Mouse (Mus musculus) urinary bladder, adult 2 months (tissue): ENCODE measurements around the gene Ankrd17. TPM values are rescaled to one million over a fixed set of nuclear protein-coding genes. Genes with fewer than 3 reads are reported as not detected.

Experiments used
- DNase-seq: peaks from one replicate; pipeline ENCODE4 v3.0.0; 2022; ENCODE audit warnings: low spot score
- polyA plus RNA-seq: library from polyadenylated mRNA; depleted of rRNA; stranded (reverse); fragments of >200 nt; gene quantifications from 2 replicates; pipeline ENCODE4 v1.2.3, GENCODE M21; 2012; rRNA removed

The Ankrd17 gene
- polyA plus RNA-seq, 1 experiment, result 33.5 TPM

DNA sequence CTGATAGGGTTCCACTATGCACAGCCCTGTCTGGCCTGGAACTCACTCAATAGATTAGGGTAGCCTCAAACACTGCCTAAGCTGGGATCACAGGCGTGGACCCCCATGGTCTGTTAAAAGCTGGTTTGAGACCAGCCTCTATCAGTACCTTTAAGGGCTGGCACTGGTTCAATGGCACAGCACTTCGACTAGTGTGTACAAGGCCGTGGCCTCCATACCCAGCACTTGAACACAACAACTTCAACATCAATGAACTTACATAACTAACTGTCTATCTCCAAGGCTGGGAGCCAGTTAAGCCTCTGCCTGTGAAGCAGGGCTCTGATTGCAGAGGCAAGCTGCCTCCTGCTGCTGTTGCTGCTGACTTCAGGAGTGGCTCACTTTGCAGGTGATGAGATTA is 148.6 kb downstream of the Ankrd17 start:
- no peak for DNase-seq

DNA sequence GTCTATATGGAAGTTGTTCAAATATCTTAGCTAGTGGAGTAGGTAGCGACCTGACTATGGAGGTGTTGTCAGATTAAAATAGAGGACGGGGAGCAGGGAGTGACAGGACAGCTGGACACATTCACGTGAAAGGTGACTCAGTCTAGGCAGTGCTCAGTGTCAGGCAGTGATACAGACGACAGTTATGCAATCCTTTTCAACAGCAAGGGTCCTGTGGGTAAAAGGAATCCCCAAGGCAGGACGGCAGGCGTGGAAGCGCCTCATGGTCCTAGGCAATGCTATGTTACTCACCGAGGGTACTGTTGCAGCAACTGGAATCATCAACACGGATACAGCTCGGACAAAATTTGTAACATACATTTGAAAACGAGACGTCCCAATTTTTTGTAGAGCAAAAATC is 149.2 kb downstream of the Ankrd17 start:
- DNase-seq, result no peak

DNA sequence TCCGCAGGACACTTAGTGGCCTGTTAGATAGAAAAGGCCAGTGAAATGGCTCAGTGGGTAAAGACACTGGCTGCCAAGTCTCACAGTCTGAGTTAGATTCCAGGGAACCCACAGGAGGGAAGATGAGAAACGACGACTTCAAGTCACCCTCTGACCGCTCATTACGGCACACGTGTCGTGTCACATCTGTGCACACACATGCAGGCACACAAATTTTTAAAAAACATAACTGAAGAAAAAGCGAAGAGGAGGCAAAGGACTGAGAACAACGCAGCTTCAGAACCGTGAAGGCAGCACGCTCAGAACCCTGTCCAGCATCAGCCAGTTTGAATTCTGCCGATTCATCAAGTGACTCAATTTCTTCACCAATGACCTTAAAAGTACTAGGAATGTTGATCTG is 153.0 kb downstream of the Ankrd17 start:
- DNase-seq, result no peak

DNA sequence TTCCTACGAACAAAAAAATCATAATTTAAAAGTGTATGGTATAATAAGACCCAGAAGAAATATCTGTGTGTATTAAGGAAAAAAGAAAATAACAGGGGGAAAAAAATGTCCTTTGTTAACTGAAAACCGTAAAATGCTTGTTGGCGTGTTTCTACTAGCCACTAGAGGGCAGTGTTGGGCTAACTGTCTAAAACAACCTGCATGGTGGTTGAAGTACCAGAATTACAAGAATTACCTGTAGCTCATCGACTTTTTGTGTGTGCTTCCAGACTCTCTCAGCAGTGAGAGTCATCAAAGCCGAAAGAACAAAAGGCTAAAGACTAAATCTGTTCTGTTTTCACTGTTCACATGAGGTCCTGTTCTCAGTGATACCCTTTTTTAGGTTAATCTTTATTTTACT is 163.2 kb downstream of the Ankrd17 start:
- DNase-seq, result no peak

DNA sequence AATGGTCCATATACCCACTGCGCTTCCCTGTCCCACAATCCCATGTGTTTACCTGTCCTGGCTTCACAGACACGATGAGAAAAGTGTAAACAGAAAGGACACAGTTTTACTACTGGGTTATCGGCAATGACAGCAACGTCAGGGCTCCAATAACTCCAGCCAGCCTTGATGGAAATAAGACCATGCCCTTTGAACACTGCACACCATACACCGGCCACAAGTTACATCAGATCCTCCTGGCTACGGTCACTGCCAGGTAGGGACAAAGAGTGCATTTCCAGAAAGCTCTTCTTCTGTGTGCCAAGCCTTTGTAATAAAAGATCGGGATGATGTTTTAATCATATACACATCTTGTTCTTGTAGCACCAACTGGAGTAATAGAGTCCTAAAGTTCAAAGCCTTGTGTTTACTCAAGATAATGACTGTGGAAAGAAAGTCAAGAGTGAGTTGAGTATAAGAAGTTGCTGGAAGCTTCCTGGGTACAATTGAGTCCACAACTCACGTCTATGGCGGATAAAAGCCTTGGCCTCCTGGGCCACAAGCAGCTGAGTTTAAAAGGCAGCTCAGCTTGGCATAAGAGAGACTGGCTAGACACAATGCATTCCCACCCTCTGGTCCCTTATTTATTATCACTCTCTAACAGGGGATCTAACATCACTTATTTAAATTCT is 163.8 kb downstream of the Ankrd17 start:
- DNase-seq, result no peak

DNA sequence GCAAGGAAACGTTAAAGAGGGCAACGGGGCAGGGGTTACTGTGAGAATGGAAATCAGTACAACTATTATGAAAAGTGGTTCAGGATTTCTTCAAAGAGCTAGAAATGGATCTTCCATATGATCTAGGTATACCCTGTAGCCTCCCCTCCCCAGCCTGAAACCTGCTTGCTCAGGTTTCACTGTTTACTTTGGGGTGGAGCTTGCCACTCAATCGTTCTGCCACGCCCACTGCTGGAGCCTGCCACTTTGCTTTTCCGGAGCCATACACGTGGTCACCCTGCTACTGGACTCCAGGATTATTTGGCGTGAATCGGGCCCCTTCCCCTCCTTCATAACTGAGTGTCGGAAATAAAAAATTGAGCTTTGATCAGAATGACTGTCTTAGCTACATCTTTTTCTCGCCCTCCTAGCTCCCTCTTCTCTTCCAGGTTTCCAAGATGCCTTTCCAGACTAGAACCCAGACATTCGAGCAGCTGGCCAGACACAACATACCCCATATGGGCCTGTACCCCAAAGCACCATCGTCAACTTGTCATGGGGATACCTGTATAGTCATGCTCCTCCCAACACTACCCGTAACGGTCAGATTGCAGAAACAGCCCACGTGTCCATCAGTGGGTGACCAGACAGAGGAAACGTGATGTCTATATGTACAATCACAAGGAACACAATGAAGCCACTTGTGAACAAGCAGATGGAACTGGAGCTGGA is 166.3 kb downstream of the Ankrd17 start:
- no peak for DNase-seq

DNA sequence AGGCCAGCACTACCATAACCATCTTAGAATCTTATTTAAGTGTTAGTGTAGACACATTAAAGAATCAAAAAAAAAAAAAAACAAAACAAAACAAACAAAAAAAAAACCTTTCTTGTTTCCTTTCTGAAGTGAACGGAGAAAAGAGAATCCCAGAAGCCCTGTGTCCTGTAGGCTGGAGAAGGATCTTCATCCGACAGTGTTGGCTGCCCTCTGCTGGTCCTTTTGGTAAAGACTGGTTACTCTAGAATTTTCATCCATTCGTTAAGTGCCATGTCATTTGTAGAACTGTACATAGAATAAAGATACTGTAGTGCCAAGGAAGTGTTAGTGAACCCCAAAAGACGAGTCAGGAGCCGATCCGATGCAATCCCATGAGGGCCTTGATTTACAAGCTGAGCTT is 171.5 kb downstream of the Ankrd17 start:
- no peak for DNase-seq

DNA sequence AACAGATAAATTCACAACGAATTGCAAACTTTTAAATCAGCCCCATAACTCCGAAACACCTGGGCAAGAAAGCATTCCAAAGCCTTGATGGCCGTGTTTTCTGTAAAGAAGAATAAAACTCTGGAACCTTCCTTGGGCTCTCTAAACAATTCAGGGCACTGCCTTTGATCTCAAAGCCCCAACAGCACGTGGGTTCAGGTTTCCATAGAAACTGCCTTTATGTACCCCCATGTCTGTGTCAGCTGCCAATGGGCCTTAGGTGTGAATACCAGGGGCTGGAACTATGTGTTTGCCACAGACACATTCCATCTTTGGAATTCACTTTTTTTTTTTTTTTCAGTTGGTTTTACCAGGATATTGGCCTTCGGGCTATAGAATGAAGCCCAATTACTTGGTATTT is 183.6 kb downstream of the Ankrd17 start:
- no peak for DNase-seq

DNA sequence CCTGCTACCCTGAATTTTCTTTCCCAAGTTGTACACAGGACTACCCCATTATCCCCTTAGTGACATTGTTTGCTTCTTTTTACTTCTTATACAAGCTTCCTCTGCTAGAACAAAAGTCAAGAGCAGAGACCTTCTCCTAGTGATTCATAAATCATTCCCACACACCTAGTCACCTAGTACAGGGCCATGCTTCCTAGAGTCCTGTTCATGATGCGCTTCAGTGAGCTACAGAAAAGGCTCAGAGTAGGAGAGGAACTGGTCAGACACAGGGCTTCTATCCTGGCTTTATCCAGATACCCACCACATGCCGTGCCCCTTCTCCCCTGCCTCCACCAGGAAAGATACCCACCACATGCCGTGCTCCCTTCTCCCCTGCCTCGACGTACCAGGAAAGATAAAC is 187.3 kb downstream of the Ankrd17 start:
- no peak for DNase-seq

DNA sequence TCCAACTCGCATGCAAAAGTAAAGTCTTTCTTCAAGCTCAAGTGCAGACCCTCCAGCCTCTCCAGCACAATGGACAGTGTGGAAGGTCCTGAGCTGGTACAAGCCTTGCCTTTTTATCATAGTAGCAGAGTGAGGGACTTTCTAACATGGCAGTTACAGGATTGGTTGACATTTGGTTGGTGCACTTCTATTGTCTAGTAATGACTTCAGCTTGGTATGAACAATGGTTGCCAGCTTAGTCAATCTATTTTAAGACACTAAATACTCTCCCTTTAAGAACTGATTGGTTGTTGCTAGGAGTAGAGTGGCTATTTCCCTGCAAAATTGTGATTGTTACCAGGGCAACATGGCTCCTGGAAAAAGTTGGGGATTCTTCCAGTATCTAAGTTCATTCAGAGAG is 188.3 kb downstream of the Ankrd17 start:
- DNase-seq, result no peak

Other genes starting within 250 kb of the Ankrd17 start
- gene Cox18, start 142.6 kb downstream of the Ankrd17 start, polyA plus RNA-seq, result 18.8 and 21.3 TPM in 2 replicates
- 3.0 and 3.3 TPM in 2 replicates for gene Gm9958, start 627 bp upstream of the Ankrd17 start, polyA plus RNA-seq
- gene Alb, start 94.3 kb upstream of the Ankrd17 start, polyA plus RNA-seq, result 0.95 and 4.8 TPM in 2 replicates
- gene Afp, start 124.2 kb upstream of the Ankrd17 start, polyA plus RNA-seq, result 2.4 and 2.5 TPM in 2 replicates
- gene Afm, start 152.4 kb upstream of the Ankrd17 start, polyA plus RNA-seq, result not detected in 2 replicates
- gene 5830473C10Rik, start 194.5 kb upstream of the Ankrd17 start, polyA plus RNA-seq, result not detected in 2 replicates